Mouse (Mus musculus) embryonic fibroblast, embryonic 13.5 days (primary cell): ENCODE data around the gene Dnaic2.

ENCODE experiments used
- CTCF ChIP-seq: IDR thresholded peaks from 2 replicates; pipeline ENCODE4 v1.5.1; 2011; ENCODE audit warnings: mild to moderate bottlenecking, control low read depth, low read length, moderate library complexity, borderline replicate concordance; ENCODE audit not compliant: insufficient read depth
- POLR2A ChIP-seq: IDR thresholded peaks from 2 replicates; pipeline ENCODE4 v1.6.1; 2011; ENCODE audit warnings: low read depth, mild to moderate bottlenecking, control low read depth, low read length, moderate library complexity

DNA sequence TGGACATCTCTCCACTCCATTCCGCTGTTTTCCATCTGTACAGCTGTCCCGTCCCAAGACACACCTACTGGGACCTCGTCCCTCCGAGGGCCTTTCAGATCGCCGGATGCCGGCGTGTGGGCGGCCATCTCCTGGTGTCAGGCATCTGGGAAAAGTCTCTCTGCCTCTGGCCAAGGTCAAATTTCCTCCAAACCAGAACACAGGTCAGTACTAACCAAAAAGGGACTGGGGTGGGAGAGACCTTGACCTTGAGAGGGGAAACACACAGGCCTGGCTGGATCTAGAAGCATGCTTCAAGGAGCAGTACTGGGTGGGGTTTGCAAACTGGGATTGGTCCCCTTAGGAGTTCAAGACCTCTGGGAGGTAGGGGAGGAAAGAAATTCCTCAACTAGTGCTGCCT lies 62.5 kb downstream of the Dnaic2 start:
- TF ChIP-seq CTCF: no peak
- no peak for TF ChIP-seq POLR2A
